Mouse (Mus musculus): Measurements from ENCODE around the gene Mfsd2b. TPM values are rescaled to one million over a fixed set of nuclear protein-coding genes. Genes with fewer than 3 reads are reported as not detected.

Mfsd2b gene
- polyA plus RNA-seq, 1 experiment from 2014 or later: 63.3 TPM

DNA sequence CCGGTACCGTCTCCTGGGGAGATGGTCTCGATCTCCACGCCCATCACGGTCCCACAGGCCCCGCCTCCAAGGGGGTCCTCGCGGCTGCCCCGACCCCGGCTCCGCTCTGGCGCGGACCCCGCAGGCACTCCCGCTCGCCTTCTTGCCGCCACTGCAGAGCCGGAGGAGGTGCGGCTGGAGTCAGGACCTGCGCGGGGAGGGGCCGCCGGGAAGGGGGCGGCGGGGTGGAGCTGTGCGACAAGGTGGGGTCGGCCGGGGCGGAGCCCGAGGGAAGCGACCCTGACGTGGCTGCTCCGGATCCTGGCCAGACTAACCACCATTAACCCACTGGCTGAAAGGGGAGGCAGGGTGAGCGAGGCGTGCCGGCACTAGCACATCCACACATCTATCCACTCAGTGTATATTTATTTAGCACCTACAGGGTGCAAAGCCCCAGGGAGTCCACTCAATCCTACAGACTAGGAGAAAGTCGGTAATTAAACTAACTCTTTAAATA, 32.7 kb downstream of the Mfsd2b start, which contains the start of gene Fkbp1b:
Fkbp1b (minus strand) TSS at position 200 of the 496 bp plus-strand sequence.
- ATAC-seq (ENCODE audit: low read depth): peak; percentile 53
- H3K27ac ChIP-seq (ENCODE audit: low read length): no peak within 1 kb of the TSS
- peak within 1 kb of the TSS; percentile 96 for H3K4me2 ChIP-seq (ENCODE audit: low read depth, low read length)
- WGBS (ENCODE audit: insufficient replicate concordance): under 1% methylated on average over 37 of the region's 37 CpGs
- no peaks in the 10 kb centered on the region for H3K36me3 ChIP-seq (ENCODE audit: control insufficient read depth, insufficient read depth)
- H3K4me1 ChIP-seq (ENCODE audit: control insufficient read depth, low read depth, low read length): peaks cover 21% of the 10 kb centered on the region
- peak within 1 kb of the TSS; percentile 73 for H3K4me3 ChIP-seq (ENCODE audit: low read depth, low read length)
- H3K9me3 ChIP-seq (replicated peaks; ENCODE audit: control insufficient read depth, low read length): no peaks in the 10 kb centered on the region
- peak within 1 kb of the TSS; percentile 67 for H3K9ac ChIP-seq (ENCODE audit: low read depth, low read length)
- H3K27me3 ChIP-seq (ENCODE audit: control insufficient read depth, insufficient read depth, low read depth, low read length): peaks cover 17% of the 10 kb centered on the region

GRCm38 (mm10) chr12:4840741-4841140, 33.4 kb downstream of the Mfsd2b start:
- 2% methylated on average over 11 of the region's 11 CpGs for WGBS (ENCODE audit: insufficient replicate concordance)
- H3K4me3 ChIP-seq (ENCODE audit: low read depth, low read length): peak overlapping the region; percentile 73

GRCm38 (mm10) chr12:4840010-4840409, 34.1 kb downstream of the Mfsd2b start:
- peaks cover 17% of the 10 kb centered on the region for H3K27me3 ChIP-seq (ENCODE audit: control insufficient read depth, insufficient read depth, low read depth, low read length)
- H3K27ac ChIP-seq (ENCODE audit: low read length): no peak overlapping the region
- 19% methylated on average over 6 of the region's 6 CpGs for WGBS (ENCODE audit: insufficient replicate concordance)
- H3K4me2 ChIP-seq (ENCODE audit: low read depth, low read length): peak overlapping the region; percentile 96
- H3K9me3 ChIP-seq (replicated peaks; ENCODE audit: control insufficient read depth, low read length): no peaks in the 10 kb centered on the region
- peaks cover 21% of the 10 kb centered on the region for H3K4me1 ChIP-seq (ENCODE audit: control insufficient read depth, low read depth, low read length)
- H3K36me3 ChIP-seq (ENCODE audit: control insufficient read depth, insufficient read depth): no peaks in the 10 kb centered on the region
- no peak for ATAC-seq (ENCODE audit: low read depth)
- H3K9ac ChIP-seq (ENCODE audit: low read depth, low read length): no peak overlapping the region
- peak overlapping the region; percentile 73 for H3K4me3 ChIP-seq (ENCODE audit: low read depth, low read length)

More at GRCm38 (mm10) chr12:4840741-4841140, 33.4 kb downstream of the Mfsd2b start:
- ATAC-seq (ENCODE audit: low read depth): no peak
- no peaks in the 10 kb centered on the region for H3K9me3 ChIP-seq (replicated peaks; ENCODE audit: control insufficient read depth, low read length)
- no peak overlapping the region for H3K27ac ChIP-seq (ENCODE audit: low read length)
- H3K27me3 ChIP-seq (ENCODE audit: control insufficient read depth, insufficient read depth, low read depth, low read length): peaks cover 17% of the 10 kb centered on the region
- H3K9ac ChIP-seq (ENCODE audit: low read depth, low read length): peak overlapping the region; percentile 67
- H3K4me2 ChIP-seq (ENCODE audit: low read depth, low read length): peak overlapping the region; percentile 96
- peaks cover 21% of the 10 kb centered on the region for H3K4me1 ChIP-seq (ENCODE audit: control insufficient read depth, low read depth, low read length)
- no peaks in the 10 kb centered on the region for H3K36me3 ChIP-seq (ENCODE audit: control insufficient read depth, insufficient read depth)

- no peak for ATAC-seq (ENCODE audit: low read depth)
- 47% methylated on average over 4 of the region's 4 CpGs for whole genome bisulfite sequencing (ENCODE audit: insufficient replicate concordance)
- Histone ChIP-seq H3K9ac (ENCODE audit: low read depth, low read length) (no peak overlapping the region), H3K9me3 (replicated peaks; ENCODE audit: control insufficient read depth, low read length) (no peaks in the 10 kb centered on the region), H3K4me2 (ENCODE audit: low read depth, low read length) (no peak overlapping the region), H3K4me3 (ENCODE audit: low read depth, low read length) (no peak overlapping the region), H3K36me3 (ENCODE audit: control insufficient read depth, insufficient read depth) (no peaks in the 10 kb centered on the region; the same call in 1 of the 2 replicates), H3K4me1 (ENCODE audit: control insufficient read depth, low read depth, low read length) (peaks cover 14% of the 10 kb centered on the region), H3K27ac (ENCODE audit: low read length) (no peak overlapping the region), H3K27me3 (ENCODE audit: control insufficient read depth, insufficient read depth, low read depth, low read length) (peaks cover 10% of the 10 kb centered on the region)
Observed at GRCm38 (mm10) chr12:4836959-4837358, 37.2 kb downstream of the Mfsd2b start.

DNA sequence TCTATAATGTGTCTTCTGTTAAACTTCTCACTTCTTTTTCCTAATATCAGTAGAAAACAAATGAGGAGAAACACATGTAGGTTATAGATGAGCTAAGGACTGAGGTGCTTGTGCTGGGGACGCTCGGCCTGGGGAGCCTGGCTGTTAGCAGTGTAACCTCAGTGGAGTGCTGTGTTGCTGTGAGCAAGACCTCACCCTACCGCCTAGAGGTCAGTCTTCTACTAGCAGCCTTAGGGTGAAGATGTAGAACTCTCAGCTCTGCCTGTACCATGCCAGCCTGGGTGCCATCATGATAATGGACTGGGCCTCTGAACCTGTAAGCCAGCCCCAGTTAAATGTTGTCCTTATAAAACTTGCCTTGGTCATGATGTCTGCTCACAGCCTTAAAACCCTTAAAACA, 46.9 kb downstream of the Mfsd2b start:
- H3K4me2 ChIP-seq (ENCODE audit: low read depth, low read length): no peak overlapping the region
- H3K36me3 ChIP-seq (ENCODE audit: control insufficient read depth, insufficient read depth): peaks cover 16% of the 10 kb centered on the region
- no peak for ATAC-seq (ENCODE audit: low read depth)
- no peaks in the 10 kb centered on the region for H3K4me1 ChIP-seq (ENCODE audit: control insufficient read depth, low read depth, low read length)
- no peak overlapping the region for H3K9ac ChIP-seq (ENCODE audit: low read depth, low read length)
- H3K4me3 ChIP-seq (ENCODE audit: low read depth, low read length): no peak overlapping the region
- no peak overlapping the region for H3K27ac ChIP-seq (ENCODE audit: low read length)
- no peaks in the 10 kb centered on the region for H3K9me3 ChIP-seq (replicated peaks; ENCODE audit: control insufficient read depth, low read length)
- no peaks in the 10 kb centered on the region for H3K27me3 ChIP-seq (ENCODE audit: control insufficient read depth, insufficient read depth, low read depth, low read length)
- 83% methylated on average over 3 of the region's 3 CpGs for WGBS (ENCODE audit: insufficient replicate concordance)

DNA sequence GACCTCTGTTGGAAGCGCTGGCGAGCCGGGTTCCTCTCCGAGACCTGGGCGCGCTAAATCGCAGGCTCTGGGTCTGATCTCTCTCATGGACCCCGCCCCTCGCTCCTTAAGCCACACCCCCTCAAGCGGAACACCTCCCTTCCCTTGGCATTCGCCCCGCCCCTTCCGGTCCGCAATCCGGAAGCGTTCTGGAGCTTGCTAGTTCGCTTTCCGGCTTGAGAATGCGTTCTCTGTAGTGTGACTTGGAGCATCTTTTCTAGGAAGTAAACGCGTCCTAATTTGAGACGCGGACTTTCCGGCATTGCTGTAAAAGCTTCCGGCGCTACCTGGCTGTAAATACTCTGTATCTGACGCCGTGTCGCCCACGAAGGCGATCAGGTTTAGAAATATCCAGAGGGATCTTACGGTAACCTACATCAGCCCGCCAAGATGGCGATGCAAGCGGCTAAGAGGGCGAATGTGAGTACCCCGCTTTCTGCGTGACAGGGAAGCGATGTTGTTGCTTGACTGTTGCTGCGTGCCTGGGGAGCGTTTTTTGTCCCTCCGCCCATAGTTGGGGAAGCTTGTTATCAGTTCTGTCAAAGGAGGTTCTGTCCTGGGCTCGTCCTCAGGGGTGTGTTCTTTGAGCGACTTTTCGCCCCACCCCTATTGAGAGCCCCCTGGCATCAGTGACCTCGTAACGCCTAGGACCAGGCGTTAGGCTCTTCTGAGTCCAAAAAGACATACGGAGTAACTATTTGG, 56.6 kb downstream of the Mfsd2b start, which contains the start of gene Sf3b6:
Sf3b6 (plus strand) TSS at position 184 of the 741 bp plus-strand sequence.
- Histone ChIP-seq H3K36me3 (ENCODE audit: control insufficient read depth, insufficient read depth) (peaks cover 14% of the 10 kb centered on the region), H3K27me3 (ENCODE audit: control insufficient read depth, insufficient read depth, low read depth, low read length) (no peaks in the 10 kb centered on the region; the same call in 1 of the 2 replicates), H3K9ac (ENCODE audit: low read depth, low read length) (peak within 1 kb of the TSS; percentile 87), H3K4me1 (ENCODE audit: control insufficient read depth, low read depth, low read length) (peaks cover 16% of the 10 kb centered on the region), H3K9me3 (replicated peaks; ENCODE audit: control insufficient read depth, low read length) (no peaks in the 10 kb centered on the region), H3K4me3 (ENCODE audit: low read depth, low read length) (peak within 1 kb of the TSS; percentile 98), H3K27ac (ENCODE audit: low read length) (peak within 1 kb of the TSS; percentile 94), H3K4me2 (ENCODE audit: low read depth, low read length) (peak within 1 kb of the TSS; percentile 85)
- peak; percentile 97 for ATAC-seq (ENCODE audit: low read depth)
- WGBS (ENCODE audit: insufficient replicate concordance): under 1% methylated on average over 49 of the region's 49 CpGs

- Histone ChIP-seq H3K36me3 (ENCODE audit: control insufficient read depth, insufficient read depth) (peaks cover 13% of the 10 kb centered on the region), H3K4me1 (ENCODE audit: control insufficient read depth, low read depth, low read length) (peaks cover 16% of the 10 kb centered on the region), H3K4me2 (ENCODE audit: low read depth, low read length) (peak overlapping the region; percentile 84), H3K4me3 (ENCODE audit: low read depth, low read length) (peak overlapping the region; percentile 98), H3K9ac (ENCODE audit: low read depth, low read length) (peak overlapping the region; percentile 81), H3K9me3 (replicated peaks; ENCODE audit: control insufficient read depth, low read length) (no peaks in the 10 kb centered on the region), H3K27ac (ENCODE audit: low read length) (peak overlapping the region; percentile 87), H3K27me3 (ENCODE audit: control insufficient read depth, insufficient read depth, low read depth, low read length) (no peaks in the 10 kb centered on the region; the same call in 1 of the 2 replicates)
- 8% methylated on average over 24 of the region's 24 CpGs for WGBS (ENCODE audit: insufficient replicate concordance)
- ATAC-seq (ENCODE audit: low read depth): no peak
Observed at GRCm38 (mm10) chr12:4816680-4817360, 57.3 kb downstream of the Mfsd2b start.

DNA sequence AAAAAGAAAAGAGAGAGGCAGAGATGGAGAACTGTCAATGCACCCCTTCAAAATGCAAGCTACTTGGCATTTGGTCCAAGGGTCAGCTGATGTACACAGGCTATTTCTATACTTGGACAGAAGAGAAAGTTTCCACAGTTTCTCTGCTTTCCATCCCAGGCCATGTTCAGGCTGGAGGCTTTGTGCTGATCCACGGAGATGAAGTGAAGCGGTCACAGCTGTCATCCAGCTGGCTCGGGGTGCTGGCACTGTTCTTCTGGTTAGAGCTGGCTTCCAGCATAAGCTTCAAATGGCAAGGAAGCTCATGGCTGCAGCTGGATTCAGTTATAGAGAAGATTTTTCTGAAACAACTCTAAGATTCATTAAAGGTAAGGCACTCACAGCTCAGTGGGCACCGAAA, 60.5 kb downstream of the Mfsd2b start:
- no peak overlapping the region for H3K4me2 ChIP-seq (ENCODE audit: low read depth, low read length)
- WGBS (ENCODE audit: insufficient replicate concordance): 69% methylated on average over 4 of the region's 4 CpGs
- H3K4me1 ChIP-seq (ENCODE audit: control insufficient read depth, low read depth, low read length): peaks cover 11% of the 10 kb centered on the region
- no peak overlapping the region for H3K9ac ChIP-seq (ENCODE audit: low read depth, low read length)
- H3K27me3 ChIP-seq (ENCODE audit: control insufficient read depth, insufficient read depth, low read depth, low read length): no peaks in the 10 kb centered on the region; the same call in 1 of the 2 replicates
- no peak overlapping the region for H3K4me3 ChIP-seq (ENCODE audit: low read depth, low read length)
- no peak overlapping the region for H3K27ac ChIP-seq (ENCODE audit: low read length)
- no peaks in the 10 kb centered on the region for H3K9me3 ChIP-seq (replicated peaks; ENCODE audit: control insufficient read depth, low read length)
- no peak for ATAC-seq (ENCODE audit: low read depth)
- no peaks in the 10 kb centered on the region for H3K36me3 ChIP-seq (ENCODE audit: control insufficient read depth, insufficient read depth)
